Mouse (Mus musculus) monocyte, adult 2 months (primary cell): ENCODE results near the gene Abcc10.
A peak's percentile ranks its signal among the peaks of the same experiment; 100 is the strongest.

ENCODE experiments used
- DNase-seq, 2 experiments: peaks; one replicate each; pipeline ENCODE4 v3.0.0; 2022; ENCODE audit warnings: low spot score in 2 of 2, low read depth in 1 of 2

Abcc10 gene

GRCm38 (mm10) chr17:46327906-46328534 lies at the start of gene Abcc10:
Gene Abcc10 (minus strand): TSS chr17:46328352.
- DNase-seq = peak; percentile 82 to 95

GRCm38 (mm10) chr17:46371783-46372182 lies 43.6 kb upstream of the Abcc10 start:
- no peak for DNase-seq

GRCm38 (mm10) chr17:46351026-46351700 lies 23.0 kb upstream of the Abcc10 start:
- no peak for DNase-seq

GRCm38 (mm10) chr17:46341208-46341607 lies 13.1 kb upstream of the Abcc10 start:
- DNase-seq = peak in 1 of 2 experiments; percentile 10

- no peak for DNase-seq
These were observed 8.3 kb upstream of the Abcc10 start for GRCm38 (mm10) chr17:46336475-46336874.

GRCm38 (mm10) chr17:46328723-46329122 lies 571 bp upstream of the Abcc10 start:
- DNase-seq = no peak

GRCm38 (mm10) chr17:46327413-46327905 lies 693 bp downstream of the Abcc10 start:
- DNase-seq = no peak

GRCm38 (mm10) chr17:46322046-46322823 lies 5.9 kb downstream of the Abcc10 start:
- DNase-seq = no peak

GRCm38 (mm10) chr17:46320492-46320891 lies 7.7 kb downstream of the Abcc10 start:
- DNase-seq = no peak

GRCm38 (mm10) chr17:46315813-46316212 lies 12.3 kb downstream of the Abcc10 start:
- DNase-seq = no peak

- no peak for DNase-seq
These were observed 14.9 kb downstream of the Abcc10 start for GRCm38 (mm10) chr17:46313135-46313715.

GRCm38 (mm10) chr17:46310515-46310914 lies 17.6 kb downstream of the Abcc10 start:
- DNase-seq = no peak

- no peak for DNase-seq
These were observed 18.3 kb downstream of the Abcc10 start for GRCm38 (mm10) chr17:46309835-46310234.

- no peak for DNase-seq
These were observed 21.2 kb downstream of the Abcc10 start for GRCm38 (mm10) chr17:46306956-46307355.

- no peak for DNase-seq
These were observed 24.0 kb downstream of the Abcc10 start for GRCm38 (mm10) chr17:46304184-46304583.

GRCm38 (mm10) chr17:46301892-46302291 lies 26.3 kb downstream of the Abcc10 start:
- peak in 1 of 2 experiments; percentile 18 for DNase-seq

GRCm38 (mm10) chr17:46298220-46298913 lies 29.8 kb downstream of the Abcc10 start:
- DNase-seq = peak; percentile 32 to 61

GRCm38 (mm10) chr17:46297364-46298219 lies 30.6 kb downstream of the Abcc10 start, which contains the start of gene Dlk2:
Gene Dlk2 (plus strand): TSS chr17:46297421.
- no peak for DNase-seq

- no peak for DNase-seq
These were observed 31.2 kb downstream of the Abcc10 start for GRCm38 (mm10) chr17:46297028-46297363.

GRCm38 (mm10) chr17:46296601-46297000 lies 31.6 kb downstream of the Abcc10 start:
- no peak for DNase-seq
